Mouse (Mus musculus): ENCODE data around the gene Celf6.

DNA sequence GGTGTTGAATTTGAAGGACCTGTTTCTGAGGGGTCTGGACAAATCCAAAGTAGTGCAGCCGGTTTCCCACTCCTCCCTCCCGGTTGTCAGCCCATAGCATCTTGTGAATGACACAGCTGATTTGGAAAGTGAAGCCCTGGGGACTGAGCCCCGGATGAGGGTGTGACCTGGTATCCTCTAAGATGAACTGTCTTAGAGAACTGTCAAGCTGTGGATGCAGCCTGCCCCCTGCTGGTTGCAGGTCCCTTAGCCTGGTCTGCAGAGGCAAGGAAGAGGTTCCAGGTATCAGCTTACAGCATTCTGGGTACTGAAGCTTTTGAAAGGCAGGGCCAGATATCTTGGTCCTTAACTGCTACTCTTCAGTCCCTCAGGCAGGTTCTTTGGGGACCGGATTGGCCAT lies 12.1 kb upstream of the Celf6 start:
- no peak for TF ChIP-seq POLR2A (IDR thresholded peaks at IDR 0.05; ENCODE audit: control insufficient read depth, extremely low read depth, insufficient read depth, low read length, poor library complexity)
- peak; percentile 83; the same call in 1 of the 2 replicates for TF ChIP-seq CTCF (IDR thresholded peaks at IDR 0.05; ENCODE audit: borderline replicate concordance, control insufficient read depth, extremely low read depth, insufficient read depth, low read length, poor library complexity)

Data from thymus, adult 2 months (tissue).